Mouse (Mus musculus) liver, embryonic 14.5 days (tissue): Measurements from ENCODE around the gene Srgap3.

ENCODE experiments used
- CTCF ChIP-seq: IDR thresholded peaks from 2 replicates; pipeline ENCODE4 v1.5.1; 2016; ENCODE audit warnings: antibody characterized with exemption, low read depth, control low read depth
- EP300 ChIP-seq: IDR thresholded peaks from 2 replicates; pipeline ENCODE4 v1.6.1; 2016; ENCODE audit warnings: antibody characterized with exemption, low read depth

DNA sequence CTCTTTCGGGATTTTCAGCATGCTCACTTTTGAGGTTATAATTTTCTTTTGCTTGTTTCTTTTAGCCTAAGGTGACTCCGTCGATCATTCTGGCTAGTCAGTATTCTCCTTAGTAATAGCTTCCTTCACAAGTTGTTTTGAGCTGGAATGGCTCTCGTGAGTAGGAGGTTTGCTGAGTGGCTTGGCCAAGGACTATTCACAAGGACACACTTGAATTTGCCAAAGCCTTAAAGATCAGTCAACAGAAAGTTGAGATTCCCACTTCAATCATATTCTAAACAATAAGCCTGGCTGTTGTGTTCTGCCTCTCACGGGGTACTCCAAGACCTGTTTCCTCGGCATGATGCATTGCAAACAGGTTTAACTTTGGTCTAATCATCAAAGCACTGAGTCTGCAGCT lies 91.9 kb downstream of the Srgap3 start:
- TF ChIP-seq CTCF (no peak), EP300 (no peak)
